ENCODE assay signal across 16 mouse cellular contexts in the genomic region with DNA sequence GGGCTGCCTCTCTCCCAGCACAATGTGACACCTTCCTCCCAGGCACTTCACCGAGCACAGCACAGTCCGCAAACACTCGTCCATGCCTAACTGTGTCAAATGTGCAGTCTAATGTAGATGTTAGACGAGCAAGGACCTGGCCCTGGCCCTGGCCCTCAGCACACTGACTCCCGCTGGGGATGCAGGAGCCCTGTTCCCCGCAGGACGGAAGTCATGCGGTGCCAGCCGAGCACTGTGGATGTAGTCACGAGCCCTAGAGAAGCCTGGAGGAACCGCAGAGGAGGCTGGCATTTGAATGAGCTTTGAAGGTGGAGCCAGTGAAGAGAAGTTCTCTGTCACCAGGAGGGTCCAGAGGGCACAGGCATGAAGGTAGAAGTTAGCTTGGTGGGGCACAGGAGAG. TPM values are rescaled to one million over a fixed set of nuclear protein-coding genes. Genes with fewer than 3 reads are reported as not detected.
DNase-seq lines count a peak whose midpoint lies in the region; ATAC-seq lines count a peak whose summit lies in the region.
"Had no signal": no experiment of that assay in that cellular context is flagged by ENCODE, and none has a peak within 500 bp of the region (broad histone marks: within the 10 kb centered on the region; RNA-seq: fewer than 3 reads in every experiment).

No protein-coding gene starts in this region.

- no peak for ATAC-seq in forebrain, embryonic 15.5 days (replicated peaks)
- ATAC-seq in hindbrain, embryonic 13.5 days (ENCODE audit: low FRiP score) = no peak
- peak; percentile 56 to 68; a peak in 3 of 4 replicates for ATAC-seq in hematopoietic stem cell, adult 5-6 weeks (replicated peaks in 1 of 2; ENCODE audit: insufficient read depth in 1 of 2, low FRiP score in 2 of 2, low TSS enrichment in 1 of 2, low read depth in 1 of 2, poor library complexity in 2 of 2, severe bottlenecking in 2 of 2)
- ATAC-seq: forebrain, embryonic 16.5 days had no signal

- H3K4me1 ChIP-seq in forebrain, embryonic 10.5 days = peaks cover 75% of the 10 kb centered on the region
- H3K4me1 ChIP-seq in forebrain, embryonic 15.5 days = peaks cover 70% of the 10 kb centered on the region
- H3K4me1 ChIP-seq in hindbrain, embryonic 13.5 days (replicated peaks) = peaks cover 63% of the 10 kb centered on the region
- peaks cover 81% of the 10 kb centered on the region for H3K4me1 ChIP-seq in hindbrain, embryonic 10.5 days (replicated peaks)

- DNase-seq in forebrain, embryonic 10.5 days (ENCODE audit: extremely low spot score, low spot score) = no peak
- DNase-seq in hindbrain, embryonic 10.5 days (ENCODE audit: low spot score) = no peak
- peak; percentile 28 for DNase-seq in T-cell, adult 2 months (ENCODE audit: low spot score)
- DNase-seq in adrenal gland, postnatal 4 days (ENCODE audit: low spot score in 2 of 2) = no peak
- DNase-seq: cerebellum, adult 8-10 months; embryo, embryonic 11 days; gastrocnemius, postnatal 10 days; right cerebral cortex, postnatal 4 days had no signal

- peaks cover 25% of the 10 kb centered on the region for H3K27me3 ChIP-seq in forebrain, embryonic 10.5 days (ENCODE audit: poor library complexity, severe bottlenecking)
- no peaks in the 10 kb centered on the region for H3K27me3 ChIP-seq in forebrain, embryonic 15.5 days
- peaks cover 24% of the 10 kb centered on the region for H3K27me3 ChIP-seq in hindbrain, embryonic 13.5 days
- H3K27me3 ChIP-seq in hindbrain, embryonic 10.5 days (ENCODE audit: insufficient read depth, poor library complexity, severe bottlenecking) = peaks cover 25% of the 10 kb centered on the region

- H3K9ac ChIP-seq in forebrain, embryonic 15.5 days (replicated peaks) = no peak overlapping the region
- H3K9ac ChIP-seq in hindbrain, embryonic 13.5 days = 0 out of 2 replicates have a peak overlapping the region, but pooled peaks have one; percentile 3
- H3K9ac ChIP-seq: neural tube, embryonic 13.5 days had no signal

- H3K36me3 ChIP-seq in forebrain, embryonic 10.5 days (replicated peaks) = no peaks in the 10 kb centered on the region
- H3K36me3 ChIP-seq in forebrain, embryonic 15.5 days = no peaks in the 10 kb centered on the region
- no peaks in the 10 kb centered on the region; the same call in 1 of the 2 replicates for H3K36me3 ChIP-seq in hindbrain, embryonic 13.5 days
- H3K36me3 ChIP-seq in hindbrain, embryonic 10.5 days = no peaks in the 10 kb centered on the region
- H3K36me3 ChIP-seq: limb, embryonic 13.5 days; neural tube, embryonic 13.5 days had no signal

- H3K4me3 ChIP-seq in forebrain, embryonic 10.5 days = no peak overlapping the region
- H3K4me3 ChIP-seq in forebrain, embryonic 15.5 days = no peak overlapping the region
- H3K4me3 ChIP-seq in hindbrain, embryonic 13.5 days = no peak overlapping the region
- H3K4me3 ChIP-seq in hindbrain, embryonic 10.5 days = no peak overlapping the region
- H3K4me3 ChIP-seq: limb, embryonic 13.5 days; neural tube, embryonic 13.5 days had no signal

- WGBS in forebrain, embryonic 10.5 days = 77% methylated on average over 11 of the region's 11 CpGs
- 75% methylated on average over 11 of the region's 11 CpGs for WGBS in forebrain, embryonic 15.5 days
- 73% methylated on average over 11 of the region's 11 CpGs for WGBS in hindbrain, embryonic 13.5 days
- 69% methylated on average over 11 of the region's 11 CpGs for whole genome bisulfite sequencing in hindbrain, embryonic 10.5 days

- H3K4me2 ChIP-seq in forebrain, embryonic 15.5 days (replicated peaks) = no peak overlapping the region
- no peak overlapping the region for H3K4me2 ChIP-seq in hindbrain, embryonic 13.5 days
- H3K4me2 ChIP-seq: limb, embryonic 13.5 days; neural tube, embryonic 13.5 days had no signal

- 0 out of 2 replicates have a peak overlapping the region, but pooled peaks have one; percentile 1 for H3K27ac ChIP-seq in forebrain, embryonic 10.5 days
- no peak overlapping the region for H3K27ac ChIP-seq in forebrain, embryonic 15.5 days (replicated peaks)
- no peak overlapping the region for H3K27ac ChIP-seq in hindbrain, embryonic 13.5 days
- H3K27ac ChIP-seq in hindbrain, embryonic 10.5 days = no peak overlapping the region
- H3K27ac ChIP-seq: limb, embryonic 13.5 days; neural tube, embryonic 13.5 days had no signal

- H3K9me3 ChIP-seq in forebrain, embryonic 10.5 days = no peaks in the 10 kb centered on the region
- H3K9me3 ChIP-seq in forebrain, embryonic 15.5 days = no peaks in the 10 kb centered on the region
- H3K9me3 ChIP-seq in hindbrain, embryonic 13.5 days = no peaks in the 10 kb centered on the region
- H3K9me3 ChIP-seq in hindbrain, embryonic 10.5 days = no peaks in the 10 kb centered on the region
- H3K9me3 ChIP-seq: limb, embryonic 13.5 days; neural tube, embryonic 13.5 days had no signal

RNA-seq across cellular contexts. Expression of gene Nat9, which starts 35.8 kb away (rescaled TPM):
- polyA plus RNA-seq in forebrain, embryonic 10.5 days (2016; fragmentation: Nextera tagmentation; extraction: Ambion mirVana) = 16.9 and 20.6 TPM in 2 replicates
- 19.0 and 24.1 TPM in 2 replicates for polyA plus RNA-seq in forebrain, embryonic 15.5 days (2015; fragmentation: Nextera tagmentation; extraction: Ambion mirVana)
- 21.5 and 22.0 TPM in 2 replicates for polyA plus RNA-seq in hindbrain, embryonic 13.5 days (2015; fragmentation: Nextera tagmentation; extraction: Ambion mirVana)
- 18.7 and 24.3 TPM in 2 replicates for polyA plus RNA-seq in hindbrain, embryonic 10.5 days (2016; fragmentation: Nextera tagmentation; extraction: Ambion mirVana)
- 26.6 and 42.7 TPM in 2 replicates for total RNA-seq in hematopoietic stem cell, adult 5-6 weeks (2017)
- 10 to 100 TPM; 21.6 to 22.1 TPM for total RNA-seq in adrenal gland, postnatal 4 days (2021)

RNA-seq across cellular contexts. Expression of gene Tmem104, which starts 36.2 kb away (rescaled TPM):
- 8.7 and 8.8 TPM in 2 replicates for polyA plus RNA-seq in forebrain, embryonic 10.5 days (2016; fragmentation: Nextera tagmentation; extraction: Ambion mirVana)
- 10.8 and 12.4 TPM in 2 replicates for polyA plus RNA-seq in forebrain, embryonic 15.5 days (2015; fragmentation: Nextera tagmentation; extraction: Ambion mirVana)
- polyA plus RNA-seq in hindbrain, embryonic 13.5 days (2015; fragmentation: Nextera tagmentation; extraction: Ambion mirVana) = 11.2 and 12.1 TPM in 2 replicates
- polyA plus RNA-seq in hindbrain, embryonic 10.5 days (2016; fragmentation: Nextera tagmentation; extraction: Ambion mirVana) = 6.9 and 10.6 TPM in 2 replicates
- 3.5 and 4.0 TPM in 2 replicates for total RNA-seq in hematopoietic stem cell, adult 5-6 weeks (2017)
- total RNA-seq in adrenal gland, postnatal 4 days (2021) = 10 to 100 TPM; 11.9 to 12.0 TPM

RNA-seq across cellular contexts. Expression of gene Grin2c, which starts 43.6 kb away (rescaled TPM):
- polyA plus RNA-seq in forebrain, embryonic 10.5 days (2016; fragmentation: Nextera tagmentation; extraction: Ambion mirVana) = not detected in 2 replicates
- 0.22 and 0.23 TPM in 2 replicates for polyA plus RNA-seq in forebrain, embryonic 15.5 days (2015; fragmentation: Nextera tagmentation; extraction: Ambion mirVana)
- polyA plus RNA-seq in hindbrain, embryonic 13.5 days (2015; fragmentation: Nextera tagmentation; extraction: Ambion mirVana) = 0.22 TPM in 2 replicates
- 0.14 and 0.18 TPM in 2 replicates for polyA plus RNA-seq in hindbrain, embryonic 10.5 days (2016; fragmentation: Nextera tagmentation; extraction: Ambion mirVana)
- not detected in 2 replicates for total RNA-seq in hematopoietic stem cell, adult 5-6 weeks (2017)
- total RNA-seq in adrenal gland, postnatal 4 days (2021) = 1 to 10 TPM; 1.8 to 2.0 TPM
- polyA plus RNA-seq: inflammation-experienced regulatory T-cells, adult 6 months; kidney, embryonic 14.5 days had no signal

RNA-seq across cellular contexts. Expression of gene Fdxr, which starts 53.4 kb away (rescaled TPM):
- 16.3 and 17.5 TPM in 2 replicates for polyA plus RNA-seq in forebrain, embryonic 10.5 days (2016; fragmentation: Nextera tagmentation; extraction: Ambion mirVana)
- 23.9 and 24.0 TPM in 2 replicates for polyA plus RNA-seq in forebrain, embryonic 15.5 days (2015; fragmentation: Nextera tagmentation; extraction: Ambion mirVana)
- 18.1 and 20.8 TPM in 2 replicates for polyA plus RNA-seq in hindbrain, embryonic 13.5 days (2015; fragmentation: Nextera tagmentation; extraction: Ambion mirVana)
- polyA plus RNA-seq in hindbrain, embryonic 10.5 days (2016; fragmentation: Nextera tagmentation; extraction: Ambion mirVana) = 17.7 TPM in 2 replicates
- 19.9 and 22.6 TPM in 2 replicates for total RNA-seq in hematopoietic stem cell, adult 5-6 weeks (2017)
- 100 to 1,000 TPM; 608 to 629 TPM for total RNA-seq in adrenal gland, postnatal 4 days (2021)

Comparison
In these comparisons a context has a peak if more than half of its experiments do, and no peak if none do; other contexts are left out.
1. ATAC-seq: peak in hematopoietic stem cell, adult 5-6 weeks (2 of 2); none in forebrain, embryonic 15.5 days (single experiment) and hindbrain, embryonic 13.5 days (single experiment).